Mouse (Mus musculus) embryonic facial prominence, embryonic 12.5 days (tissue): ENCODE measurements around the gene Rnf7. TPM values are rescaled to one million over a fixed set of nuclear protein-coding genes. Genes with fewer than 3 reads are reported as not detected.

Experiments used
- ATAC-seq: fragments of 200-750 bp; cut with Nextera tagmentation; 2 replicates; pipeline ENCODE4 v1.8.0; 2017; ENCODE audit not compliant: insufficient number of reproducible peaks, insufficient read depth, low FRiP score, low TSS enrichment
- H3K27ac ChIP-seq: fragments of 300-500 bp; sonication (generic); 2 replicates; pipeline ENCODE4 v1.5.1; 2016; ENCODE audit warnings: mild to moderate bottlenecking
- H3K27me3 ChIP-seq: fragments of 300-500 bp; sonication (generic); 2 replicates; pipeline ENCODE4 v1.6.1; 2016; ENCODE audit warnings: mild to moderate bottlenecking, moderate library complexity
- H3K36me3 ChIP-seq: fragments of 300-500 bp; sonication (generic); 2 replicates; pipeline ENCODE4 v1.6.1; 2016; ENCODE audit warnings: mild to moderate bottlenecking
- H3K4me1 ChIP-seq: fragments of 300-500 bp; sonication (generic); 2 replicates; pipeline ENCODE4 v1.6.1; 2016
- H3K4me2 ChIP-seq: fragments of 300-500 bp; sonication (generic); replicated peaks from 2 replicates; pipeline ENCODE4 v1.6.1; 2016; ENCODE audit warnings: mild to moderate bottlenecking, moderate library complexity
- H3K4me3 ChIP-seq: fragments of 300-500 bp; sonication (generic); 2 replicates; pipeline ENCODE4 v1.5.1; 2016; ENCODE audit warnings: mild to moderate bottlenecking
- H3K9ac ChIP-seq: fragments of 300-500 bp; sonication (generic); 2 replicates; pipeline ENCODE4 v1.6.1; 2016; ENCODE audit warnings: mild to moderate bottlenecking, moderate library complexity
- H3K9me3 ChIP-seq: fragments of 300-500 bp; sonication (generic); 2 replicates; pipeline ENCODE4 v1.6.1; 2016; ENCODE audit warnings: mild to moderate bottlenecking, moderate library complexity
- WGBS: fragments of 180-500 bp; shearing (Covaris S2); methylation state at CpG from one replicate; pipeline ENCODE4 v1.1.7; 2016; 5-methylcytosine and 5-hydroxymethylcytosine counted together
- polyA plus RNA-seq: library from polyadenylated mRNA; unstranded; fragments of >200 nt; fragmentation: Nextera tagmentation; extraction: Ambion mirVana; gene quantifications from 2 replicates; pipeline ENCODE4 v1.2.1, GENCODE M21; 2016

The Rnf7 gene
- polyA plus RNA-seq, 1 experiment from 2014 or later, result 246 TPM

DNA sequence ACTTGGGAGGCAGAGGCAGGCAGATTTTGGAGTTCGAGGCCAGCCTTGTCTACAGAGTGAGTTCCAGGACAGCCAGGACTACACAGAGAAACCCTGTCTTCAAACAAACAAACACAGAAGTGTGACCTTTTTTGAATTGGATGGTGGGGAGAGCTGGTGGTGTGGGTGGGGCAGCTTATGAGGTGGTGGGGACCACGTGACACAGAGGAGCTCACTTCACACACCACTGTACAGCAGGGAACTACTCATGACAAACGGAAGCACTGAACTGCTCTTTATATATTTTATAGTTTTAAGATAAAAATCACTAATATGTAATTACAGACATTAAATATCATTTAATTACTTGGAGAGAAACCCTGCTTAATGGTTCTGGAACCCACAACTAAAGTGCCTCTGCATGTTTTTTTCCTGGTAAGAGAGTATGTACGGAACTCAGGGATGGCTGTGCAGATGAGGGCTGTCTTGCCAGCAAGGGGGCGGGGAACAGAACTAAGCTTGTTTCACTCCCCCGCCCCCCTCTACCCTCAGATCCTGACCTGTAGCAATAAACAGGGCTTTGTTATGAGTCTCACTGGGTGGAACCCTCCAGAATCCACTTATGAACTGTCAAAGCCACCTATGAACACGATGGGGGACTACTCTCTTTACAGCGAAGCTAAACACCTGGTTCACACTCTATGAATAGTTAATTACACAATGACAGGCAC, 8.8 kb downstream of the Rnf7 start:
- ATAC-seq, result no peak
- Histone ChIP-seq H3K4me2 (no peak overlapping the region), H3K9me3 (no peaks in the 10 kb centered on the region), H3K36me3 (peaks cover 37% of the 10 kb centered on the region), H3K27ac (no peak overlapping the region), H3K27me3 (no peaks in the 10 kb centered on the region), H3K4me1 (peaks cover 6% of the 10 kb centered on the region), H3K9ac (no peak overlapping the region), H3K4me3 (no peak overlapping the region)
- WGBS, result 75% methylated on average over 8 of the region's 8 CpGs

DNA sequence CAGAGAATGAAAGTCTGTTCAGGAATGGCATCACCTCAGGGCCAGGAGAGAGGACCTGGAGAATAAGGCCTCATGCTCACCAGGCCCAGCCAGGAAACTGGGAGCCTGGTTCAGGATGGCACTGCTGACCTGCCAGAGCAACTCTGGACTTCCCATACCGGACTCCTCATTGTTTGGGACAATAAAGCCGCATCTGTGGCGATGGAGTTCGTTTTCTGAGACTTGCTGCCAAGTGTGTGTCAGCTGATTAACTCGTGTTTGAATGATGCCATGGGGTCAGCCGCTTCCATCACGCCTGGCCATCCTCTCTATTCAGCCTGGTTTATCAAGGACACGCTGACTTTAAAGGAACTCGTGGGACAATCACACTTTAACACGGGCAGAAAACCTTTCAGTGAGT, 14.8 kb downstream of the Rnf7 start:
- Histone ChIP-seq H3K27ac (no peak overlapping the region), H3K4me2 (no peak overlapping the region), H3K27me3 (no peaks in the 10 kb centered on the region), H3K4me1 (no peaks in the 10 kb centered on the region), H3K36me3 (peaks cover 30% of the 10 kb centered on the region), H3K4me3 (no peak overlapping the region), H3K9me3 (peaks cover 12% of the 10 kb centered on the region), H3K9ac (no peak overlapping the region)
- ATAC-seq, result no peak
- WGBS, result 84% methylated on average over 10 of the region's 10 CpGs

DNA sequence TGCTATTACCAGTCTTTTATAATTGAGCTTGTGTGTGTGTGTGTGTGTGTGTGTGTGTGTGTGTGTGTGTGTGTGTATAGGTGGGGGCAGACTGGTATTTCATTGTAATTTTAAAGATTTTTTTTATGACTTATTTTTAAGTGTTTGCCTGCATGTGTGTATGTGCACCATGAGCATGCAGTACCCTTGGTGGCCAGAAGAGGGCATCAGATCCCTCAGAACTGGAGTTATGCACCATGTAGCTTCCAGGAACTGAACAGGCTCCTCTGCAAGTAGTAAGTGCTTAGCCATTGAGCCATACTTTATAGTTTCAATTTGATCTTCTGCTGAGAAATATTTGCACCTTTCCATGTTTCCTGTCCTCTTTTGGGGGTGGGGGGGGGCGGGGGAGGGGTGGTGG, 16.9 kb downstream of the Rnf7 start:
- Histone ChIP-seq H3K4me3 (no peak overlapping the region), H3K4me2 (no peak overlapping the region), H3K36me3 (peaks cover 12% of the 10 kb centered on the region; the same call in 1 of the 2 replicates), H3K27me3 (no peaks in the 10 kb centered on the region), H3K4me1 (no peaks in the 10 kb centered on the region), H3K27ac (no peak overlapping the region), H3K9me3 (peaks cover 12% of the 10 kb centered on the region), H3K9ac (no peak overlapping the region)
- WGBS, result 31% methylated on average over 1 of the region's 1 CpGs
- ATAC-seq, result no peak

DNA sequence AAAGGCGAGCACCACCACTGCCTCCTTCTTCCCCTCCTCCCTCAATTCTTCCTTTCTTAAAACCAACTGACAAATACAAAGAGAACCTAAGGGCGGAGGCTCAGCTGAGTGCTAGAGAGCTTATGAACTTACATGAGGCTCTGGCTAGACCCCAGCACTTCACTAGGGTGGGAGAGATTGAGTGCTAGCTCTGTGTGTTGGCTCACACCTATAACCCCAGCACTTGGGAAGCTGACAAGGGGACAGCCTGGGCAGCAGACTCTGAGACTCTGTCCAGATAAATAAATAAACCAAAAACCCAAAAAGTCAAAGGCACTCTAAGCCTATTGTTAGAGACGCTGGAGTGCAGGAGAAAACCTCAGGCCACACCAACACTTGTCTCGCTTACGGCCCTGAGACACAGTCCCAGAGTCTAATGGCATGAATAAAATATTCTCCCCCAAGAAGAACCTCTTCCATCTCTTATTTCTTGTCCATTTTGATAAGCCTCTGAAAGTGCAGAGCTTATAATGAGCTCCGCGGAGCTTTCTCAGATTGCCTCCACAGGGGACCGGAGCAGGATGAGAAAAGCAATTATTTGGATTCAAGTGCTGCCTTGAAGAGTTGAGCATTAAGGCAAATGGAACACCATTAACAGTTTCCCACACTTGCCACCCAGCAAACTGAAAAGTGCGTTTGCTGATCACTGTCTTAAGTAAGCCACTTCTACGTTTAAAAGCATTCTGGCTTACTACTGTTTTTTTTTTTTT, 18.2 kb downstream of the Rnf7 start:
- 76% methylated on average over 10 of the region's 10 CpGs for WGBS
- no peak overlapping the region for H3K4me2 ChIP-seq
- H3K9me3 ChIP-seq, result peaks cover 12% of the 10 kb centered on the region
- no peaks in the 10 kb centered on the region for H3K4me1 ChIP-seq
- no peaks in the 10 kb centered on the region for H3K27me3 ChIP-seq
- no peak overlapping the region for H3K27ac ChIP-seq
- no peak for ATAC-seq
- no peak overlapping the region for H3K9ac ChIP-seq
- no peak overlapping the region for H3K4me3 ChIP-seq
- H3K36me3 ChIP-seq, result peaks cover 12% of the 10 kb centered on the region; the same call in 1 of the 2 replicates

DNA sequence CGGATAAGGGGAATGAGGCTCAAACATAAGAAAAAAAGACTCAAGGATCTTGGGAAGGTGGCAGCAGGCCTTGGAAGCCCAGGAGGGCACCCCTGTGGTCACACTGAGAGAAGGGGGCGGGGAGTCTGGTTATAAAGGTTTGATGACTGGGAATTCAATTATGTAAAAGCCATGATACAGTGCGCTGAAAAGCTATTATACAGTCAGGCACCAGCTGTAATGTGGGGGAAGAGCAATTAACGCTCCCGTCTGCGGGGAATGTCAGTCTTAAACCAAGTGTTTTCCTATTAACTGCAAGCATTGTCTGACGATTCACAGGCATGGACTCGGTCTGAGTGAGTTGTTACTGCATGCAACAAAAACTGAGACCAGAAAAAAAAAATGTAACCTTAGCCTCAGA, 22.9 kb downstream of the Rnf7 start:
- no peaks in the 10 kb centered on the region for H3K36me3 ChIP-seq
- H3K9ac ChIP-seq, result no peak overlapping the region
- WGBS, result 69% methylated on average over 8 of the region's 8 CpGs

DNA sequence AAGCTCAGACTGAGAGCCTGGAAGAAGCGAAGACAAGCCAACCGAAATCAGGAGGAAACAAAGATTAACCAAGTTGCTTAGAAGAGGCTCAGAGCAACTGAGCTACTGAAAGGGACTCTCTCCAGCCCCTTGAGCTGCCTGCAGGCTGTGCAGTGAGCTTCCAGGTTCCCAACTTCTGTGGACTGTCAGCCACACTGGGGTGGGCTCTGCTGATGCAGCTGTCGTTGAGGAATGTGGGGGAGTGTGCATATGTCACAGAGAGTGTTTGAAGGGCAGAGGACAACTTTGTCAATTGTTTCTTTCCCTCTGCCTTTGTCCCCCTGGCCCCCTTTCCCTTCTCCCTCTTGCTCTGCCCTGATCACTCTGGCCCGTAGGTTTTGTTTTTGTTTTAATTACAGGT, 25.5 kb downstream of the Rnf7 start:
- WGBS, result 65% methylated on average over 4 of the region's 4 CpGs
- Histone ChIP-seq H3K36me3 (no peaks in the 10 kb centered on the region), H3K9ac (no peak overlapping the region), H3K4me3 (no peak overlapping the region), H3K27ac (no peak overlapping the region), H3K27me3 (no peaks in the 10 kb centered on the region), H3K4me1 (no peaks in the 10 kb centered on the region), H3K9me3 (no peaks in the 10 kb centered on the region), H3K4me2 (no peak overlapping the region)
- no peak for ATAC-seq

More for the DNA sequence above, 22.9 kb downstream of the Rnf7 start:
- Histone ChIP-seq H3K27me3 (no peaks in the 10 kb centered on the region), H3K4me2 (no peak overlapping the region), H3K4me1 (no peaks in the 10 kb centered on the region), H3K27ac (no peak overlapping the region), H3K4me3 (no peak overlapping the region), H3K9me3 (no peaks in the 10 kb centered on the region)
- ATAC-seq, result no peak

DNA sequence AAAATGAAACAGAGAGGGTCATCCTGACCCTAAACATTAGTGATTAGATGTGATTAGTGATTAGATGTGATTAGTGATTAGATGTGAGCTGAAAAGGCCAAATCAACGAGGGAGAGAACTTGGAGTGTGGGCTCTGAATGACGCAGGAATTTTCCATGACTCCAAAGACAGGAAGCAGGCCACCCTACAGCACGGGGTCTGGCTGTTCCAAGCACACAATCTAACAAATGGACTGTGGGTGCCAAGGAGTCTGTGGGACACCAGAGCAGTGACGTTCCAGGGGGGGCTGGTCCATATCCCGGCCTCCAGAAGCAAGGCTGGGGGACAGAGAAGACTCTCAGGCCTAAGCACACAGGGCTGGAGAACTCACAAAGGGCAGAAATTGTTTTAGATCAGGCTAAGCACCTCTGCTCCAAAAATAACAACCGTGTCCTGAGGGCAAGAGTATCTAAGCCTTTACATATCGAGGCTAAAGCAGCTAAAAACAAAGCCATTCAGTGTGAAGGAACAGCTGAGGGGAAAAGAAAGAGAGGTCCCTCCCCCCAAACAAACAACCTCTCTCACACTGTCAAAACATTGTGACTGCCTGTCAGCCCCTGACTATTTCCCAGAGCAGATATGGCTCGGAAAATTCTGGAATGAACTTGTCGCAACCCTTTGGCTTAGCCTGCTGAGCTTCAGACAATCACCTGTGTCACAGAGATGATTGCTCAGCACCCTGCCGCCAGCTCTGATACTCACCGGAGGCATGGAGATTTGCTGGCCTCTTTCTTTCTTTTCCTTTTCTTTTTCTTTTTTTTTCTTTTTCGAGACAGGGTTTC, 27.4 kb downstream of the Rnf7 start:
- Histone ChIP-seq H3K9me3 (no peaks in the 10 kb centered on the region), H3K9ac (no peak overlapping the region), H3K36me3 (no peaks in the 10 kb centered on the region), H3K4me1 (no peaks in the 10 kb centered on the region), H3K4me3 (no peak overlapping the region), H3K27me3 (no peaks in the 10 kb centered on the region), H3K27ac (peak overlapping the region; percentile 33; the same call in 1 of the 2 replicates), H3K4me2 (no peak overlapping the region)
- no peak for ATAC-seq
- 38% methylated on average over 12 of the region's 12 CpGs for WGBS

DNA sequence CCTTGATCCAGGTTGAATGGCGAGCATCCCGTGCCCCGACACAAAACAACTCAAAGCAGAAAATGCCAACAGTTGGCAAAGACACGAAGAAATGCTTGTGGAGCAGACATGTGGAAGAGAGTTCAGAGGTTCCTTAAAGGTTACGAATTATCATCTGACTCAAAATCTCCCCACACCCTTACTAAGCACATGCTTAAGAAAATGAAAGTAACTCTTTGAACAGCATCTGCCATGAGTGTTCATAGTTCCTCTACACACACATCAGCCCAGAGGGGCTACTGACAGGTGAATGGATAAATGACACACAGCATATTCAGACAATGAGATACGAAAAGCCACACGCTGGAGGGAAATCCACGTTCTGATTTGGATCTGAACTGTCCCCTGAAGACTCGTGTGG, 29.0 kb downstream of the Rnf7 start:
- Histone ChIP-seq H3K9me3 (no peaks in the 10 kb centered on the region), H3K9ac (no peak overlapping the region), H3K4me2 (no peak overlapping the region), H3K27ac (no peak overlapping the region), H3K4me3 (no peak overlapping the region), H3K36me3 (no peaks in the 10 kb centered on the region), H3K4me1 (no peaks in the 10 kb centered on the region), H3K27me3 (no peaks in the 10 kb centered on the region)
- 86% methylated on average over 9 of the region's 9 CpGs for WGBS
- ATAC-seq, result no peak

DNA sequence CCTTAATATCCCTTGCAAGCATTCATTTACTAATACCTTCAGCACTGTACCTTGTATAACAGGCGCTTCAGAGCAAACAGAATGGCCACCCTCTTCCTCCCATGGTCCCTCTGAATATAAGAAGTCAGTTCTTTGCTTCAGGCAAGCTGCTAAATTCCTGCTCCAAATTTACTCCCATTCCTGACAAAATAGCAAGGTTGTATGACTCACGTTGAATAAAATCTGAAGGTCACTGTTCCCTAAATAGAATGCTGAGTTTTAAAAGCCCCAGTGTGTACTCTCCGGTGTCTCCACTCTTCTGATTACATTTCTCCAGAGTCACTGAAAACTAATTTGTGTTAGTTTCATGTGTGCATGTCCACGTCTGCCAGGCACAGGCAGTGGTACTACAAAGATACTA, 33.1 kb downstream of the Rnf7 start:
- H3K27ac ChIP-seq, result no peak overlapping the region
- 68% methylated on average over 4 of the region's 4 CpGs for WGBS

DNA sequence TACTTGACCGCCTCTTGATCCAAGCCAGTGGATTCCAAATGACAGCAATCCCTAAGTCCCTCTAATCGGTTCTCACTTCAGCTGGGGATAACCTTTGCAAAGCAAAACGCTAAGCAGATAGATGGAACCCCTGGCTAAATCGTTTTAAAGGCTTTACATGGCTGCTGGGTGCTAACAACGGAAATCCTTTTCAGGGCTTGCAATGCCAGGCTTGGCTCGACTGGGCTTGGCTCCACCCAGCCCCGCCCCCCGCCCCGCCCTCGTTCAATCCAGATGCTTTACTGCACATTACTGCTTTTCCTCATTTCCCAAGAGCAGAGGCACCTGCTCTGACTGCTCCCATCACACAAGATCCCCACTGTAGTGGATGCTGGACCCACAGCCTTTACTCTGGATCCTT, 36.4 kb downstream of the Rnf7 start:
- H3K4me1 ChIP-seq, result peaks cover 13% of the 10 kb centered on the region
- H3K4me2 ChIP-seq, result no peak overlapping the region
- no peak for ATAC-seq
- H3K27ac ChIP-seq, result no peak overlapping the region
- no peaks in the 10 kb centered on the region for H3K27me3 ChIP-seq
- H3K9ac ChIP-seq, result 0 out of 2 replicates have a peak overlapping the region, but pooled peaks have one; percentile 8
- WGBS, result 24% methylated on average over 10 of the region's 10 CpGs
- no peak overlapping the region for H3K4me3 ChIP-seq
- no peaks in the 10 kb centered on the region for H3K9me3 ChIP-seq
- no peaks in the 10 kb centered on the region for H3K36me3 ChIP-seq

More for the DNA sequence above, 33.1 kb downstream of the Rnf7 start:
- no peaks in the 10 kb centered on the region for H3K36me3 ChIP-seq
- H3K4me3 ChIP-seq, result no peak overlapping the region
- H3K4me2 ChIP-seq, result no peak overlapping the region
- no peak for ATAC-seq
- no peaks in the 10 kb centered on the region for H3K4me1 ChIP-seq
- H3K9me3 ChIP-seq, result no peaks in the 10 kb centered on the region
- no peaks in the 10 kb centered on the region for H3K27me3 ChIP-seq
- H3K9ac ChIP-seq, result no peak overlapping the region

DNA sequence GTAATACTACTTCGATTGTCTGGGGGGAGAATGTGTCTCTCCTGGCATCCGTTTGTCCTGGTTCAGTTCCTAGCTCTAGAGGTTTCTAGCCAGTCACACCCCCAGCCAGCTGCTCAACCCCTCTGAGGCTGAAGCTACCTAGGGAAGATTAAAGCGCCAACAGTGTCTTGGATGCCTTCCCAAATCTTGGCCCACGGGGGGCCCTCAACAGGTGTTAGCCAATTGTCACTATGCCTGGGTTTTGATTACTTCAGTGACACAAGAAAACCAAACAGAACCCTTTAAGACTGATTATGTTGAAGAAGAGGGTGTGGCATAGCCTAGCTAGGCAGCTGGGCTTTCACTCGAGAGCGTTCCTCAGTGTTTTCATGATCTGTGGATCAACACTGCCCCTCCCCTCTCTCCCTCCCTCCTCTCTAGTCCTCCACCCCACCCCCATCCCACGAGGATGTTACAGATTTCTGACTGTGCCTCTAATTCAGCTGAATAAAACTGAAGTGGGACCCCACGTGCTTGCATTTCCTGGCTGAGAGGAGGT, 40.1 kb downstream of the Rnf7 start:
- Histone ChIP-seq H3K27ac (peak overlapping the region; percentile 52; the same call in 1 of the 2 replicates), H3K27me3 (no peaks in the 10 kb centered on the region), H3K9me3 (no peaks in the 10 kb centered on the region), H3K4me3 (peak overlapping the region; percentile 41), H3K9ac (peak overlapping the region; percentile 42), H3K4me1 (peaks cover 24% of the 10 kb centered on the region), H3K4me2 (peak overlapping the region; percentile 69), H3K36me3 (no peaks in the 10 kb centered on the region)
- WGBS, result 1% methylated on average over 8 of the region's 8 CpGs
- peak; percentile 48; the same call in 1 of the 2 replicates for ATAC-seq
